Mouse (Mus musculus): ENCODE data around the gene Slc12a6. TPM values are rescaled to one million over a fixed set of nuclear protein-coding genes. Genes with fewer than 3 reads are reported as not detected.

Gene Slc12a6
- polyA plus RNA-seq, 1 experiment from 2014 or later, result 4.1 TPM

DNA sequence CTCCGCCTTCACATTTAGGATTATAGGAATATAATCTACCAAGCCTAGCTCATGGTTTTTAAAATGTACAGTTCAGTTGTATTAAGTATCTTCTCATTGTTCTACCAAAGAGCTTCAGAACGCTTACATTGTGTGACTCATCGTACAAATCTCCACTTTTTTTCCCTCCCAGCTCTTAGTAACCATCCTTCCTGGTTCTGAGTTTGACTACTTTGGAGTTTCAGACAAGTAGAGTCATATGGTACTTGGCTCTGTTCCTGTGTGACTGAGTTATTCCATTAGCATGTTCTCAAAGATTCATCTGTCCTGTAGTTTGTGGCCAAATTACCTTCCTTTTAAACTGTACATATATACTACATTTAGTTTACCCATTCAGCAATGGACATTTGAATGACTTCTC is 43.0 kb downstream of the Slc12a6 start:
- Histone ChIP-seq H3K4me3 (ENCODE audit: low read depth, low read length) (no peak overlapping the region), H3K27ac (ENCODE audit: low read depth) (no peak overlapping the region), H3K9me3 (ENCODE audit: low read length) (no peaks in the 10 kb centered on the region), H3K36me3 (replicated peaks; ENCODE audit: insufficient read depth, low read length) (no peaks in the 10 kb centered on the region), H3K4me1 (ENCODE audit: insufficient read depth) (no peaks in the 10 kb centered on the region), H3K4me2 (ENCODE audit: low read depth, low read length) (no peak overlapping the region), H3K9ac (replicated peaks) (no peak overlapping the region), H3K27me3 (ENCODE audit: insufficient read depth, low read length) (no peaks in the 10 kb centered on the region)
- DNase-seq (no peak), ATAC-seq (no peak)
- no peak for TF ChIP-seq CTCF (IDR thresholded peaks at IDR 0.05; ENCODE audit: low read depth)
- no peak for TF ChIP-seq EP300 (IDR thresholded peaks at IDR 0.05; ENCODE audit: low read depth)
- 73% methylated on average over 3 of the region's 3 CpGs for WGBS (ENCODE audit: insufficient replicate concordance)

DNA sequence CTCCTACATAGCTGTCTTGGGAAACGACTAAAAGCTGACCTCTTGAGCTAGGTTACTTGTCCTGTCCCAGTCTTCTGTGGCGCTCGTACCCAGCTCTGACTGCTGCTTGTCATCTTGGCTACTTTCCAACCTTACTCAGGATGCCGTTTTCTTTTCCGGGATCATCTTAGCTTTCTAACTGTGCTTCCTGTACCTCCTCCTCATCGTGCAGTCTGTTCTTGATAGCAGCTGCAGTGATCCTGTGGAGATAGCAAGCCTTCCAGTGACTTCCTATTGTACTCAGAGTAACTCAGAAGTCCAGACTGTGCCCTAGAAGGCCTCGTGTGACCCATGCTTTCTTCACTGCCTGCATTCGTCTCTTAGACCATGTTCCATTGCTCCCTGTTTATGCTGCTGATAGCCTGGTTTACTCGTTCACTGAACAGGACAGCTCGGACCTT is 43.6 kb downstream of the Slc12a6 start:
- H3K9ac ChIP-seq (replicated peaks), result no peak overlapping the region
- WGBS (ENCODE audit: insufficient replicate concordance), result 36% methylated on average over 10 of the region's 10 CpGs

GRCm38 (mm10) chr2:112315638-112316037 is 50.0 kb downstream of the Slc12a6 start:
- Histone ChIP-seq H3K9me3 (ENCODE audit: low read length) (no peaks in the 10 kb centered on the region), H3K4me1 (ENCODE audit: insufficient read depth) (no peaks in the 10 kb centered on the region), H3K4me3 (ENCODE audit: low read depth, low read length) (no peak overlapping the region), H3K27me3 (ENCODE audit: insufficient read depth, low read length) (no peaks in the 10 kb centered on the region), H3K27ac (ENCODE audit: low read depth) (no peak overlapping the region), H3K36me3 (replicated peaks; ENCODE audit: insufficient read depth, low read length) (no peaks in the 10 kb centered on the region; the same call in 1 of the 2 replicates), H3K9ac (replicated peaks) (no peak overlapping the region), H3K4me2 (ENCODE audit: low read depth, low read length) (no peak overlapping the region)
- no peak for ATAC-seq
- WGBS (ENCODE audit: insufficient replicate concordance), result 87% methylated on average over 7 of the region's 7 CpGs
- no peak for DNase-seq
- TF ChIP-seq EP300 (IDR thresholded peaks at IDR 0.05; ENCODE audit: low read depth) (no peak), CTCF (IDR thresholded peaks at IDR 0.05; ENCODE audit: low read depth) (no peak)

More for the DNA sequence above, 43.6 kb downstream of the Slc12a6 start:
- Histone ChIP-seq H3K36me3 (replicated peaks; ENCODE audit: insufficient read depth, low read length) (no peaks in the 10 kb centered on the region), H3K4me1 (ENCODE audit: insufficient read depth) (no peaks in the 10 kb centered on the region), H3K27ac (ENCODE audit: low read depth) (no peak overlapping the region), H3K27me3 (ENCODE audit: insufficient read depth, low read length) (no peaks in the 10 kb centered on the region), H3K9me3 (ENCODE audit: low read length) (no peaks in the 10 kb centered on the region), H3K4me2 (ENCODE audit: low read depth, low read length) (no peak overlapping the region), H3K4me3 (ENCODE audit: low read depth, low read length) (no peak overlapping the region)
- no peak for TF ChIP-seq CTCF (IDR thresholded peaks at IDR 0.05; ENCODE audit: low read depth)
- no peak for TF ChIP-seq EP300 (IDR thresholded peaks at IDR 0.05; ENCODE audit: low read depth)
- DNase-seq (no peak), ATAC-seq (peak; percentile 47)

- 86% methylated on average over 2 of the region's 2 CpGs for WGBS (ENCODE audit: insufficient replicate concordance)
- DNase-seq, result no peak
- H3K27me3 ChIP-seq (ENCODE audit: insufficient read depth, low read length), result no peaks in the 10 kb centered on the region
- ATAC-seq, result no peak
- H3K4me2 ChIP-seq (ENCODE audit: low read depth, low read length), result no peak overlapping the region
- TF ChIP-seq CTCF (IDR thresholded peaks at IDR 0.05; ENCODE audit: low read depth) (no peak), EP300 (IDR thresholded peaks at IDR 0.05; ENCODE audit: low read depth) (no peak)
- H3K9ac ChIP-seq (replicated peaks), result no peak overlapping the region
- no peaks in the 10 kb centered on the region for H3K9me3 ChIP-seq (ENCODE audit: low read length)
- H3K36me3 ChIP-seq (replicated peaks; ENCODE audit: insufficient read depth, low read length), result no peaks in the 10 kb centered on the region; the same call in 1 of the 2 replicates
- no peaks in the 10 kb centered on the region for H3K4me1 ChIP-seq (ENCODE audit: insufficient read depth)
- no peak overlapping the region for H3K27ac ChIP-seq (ENCODE audit: low read depth)
- H3K4me3 ChIP-seq (ENCODE audit: low read depth, low read length), result no peak overlapping the region
Observed at GRCm38 (mm10) chr2:112318227-112318626, 52.6 kb downstream of the Slc12a6 start.

DNA sequence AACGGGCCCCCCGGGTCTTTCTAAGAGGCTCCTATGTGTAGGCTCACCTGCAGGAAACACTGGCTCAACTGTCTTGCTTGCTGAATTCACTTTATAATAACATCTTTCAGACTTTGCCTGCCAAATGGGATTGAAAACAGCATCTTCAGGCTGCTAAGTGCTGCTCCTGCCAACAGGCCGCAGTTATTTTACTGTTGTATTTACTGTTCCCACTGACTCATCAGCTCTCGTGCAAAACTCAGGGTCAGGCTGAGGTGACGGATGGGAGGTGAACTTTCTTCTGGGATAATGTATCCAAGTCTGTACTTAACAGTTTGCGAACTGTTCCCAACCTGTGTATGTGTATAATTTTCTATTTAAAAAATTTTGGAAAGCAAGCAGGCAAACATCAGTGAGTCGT is 53.3 kb downstream of the Slc12a6 start:
- H3K4me1 ChIP-seq (ENCODE audit: insufficient read depth), result no peaks in the 10 kb centered on the region
- no peak overlapping the region for H3K4me2 ChIP-seq (ENCODE audit: low read depth, low read length)
- no peaks in the 10 kb centered on the region for H3K27me3 ChIP-seq (ENCODE audit: insufficient read depth, low read length)
- no peak for TF ChIP-seq EP300 (IDR thresholded peaks at IDR 0.05; ENCODE audit: low read depth)
- TF ChIP-seq CTCF (IDR thresholded peaks at IDR 0.05; ENCODE audit: low read depth), result no peak
- no peaks in the 10 kb centered on the region for H3K9me3 ChIP-seq (ENCODE audit: low read length)
- no peak overlapping the region for H3K9ac ChIP-seq (replicated peaks)
- H3K27ac ChIP-seq (ENCODE audit: low read depth), result no peak overlapping the region
- no peaks in the 10 kb centered on the region; the same call in 1 of the 2 replicates for H3K36me3 ChIP-seq (replicated peaks; ENCODE audit: insufficient read depth, low read length)
- H3K4me3 ChIP-seq (ENCODE audit: low read depth, low read length), result no peak overlapping the region
- WGBS (ENCODE audit: insufficient replicate concordance), result 78% methylated on average over 7 of the region's 7 CpGs
- DNase-seq (no peak), ATAC-seq (no peak)

DNA sequence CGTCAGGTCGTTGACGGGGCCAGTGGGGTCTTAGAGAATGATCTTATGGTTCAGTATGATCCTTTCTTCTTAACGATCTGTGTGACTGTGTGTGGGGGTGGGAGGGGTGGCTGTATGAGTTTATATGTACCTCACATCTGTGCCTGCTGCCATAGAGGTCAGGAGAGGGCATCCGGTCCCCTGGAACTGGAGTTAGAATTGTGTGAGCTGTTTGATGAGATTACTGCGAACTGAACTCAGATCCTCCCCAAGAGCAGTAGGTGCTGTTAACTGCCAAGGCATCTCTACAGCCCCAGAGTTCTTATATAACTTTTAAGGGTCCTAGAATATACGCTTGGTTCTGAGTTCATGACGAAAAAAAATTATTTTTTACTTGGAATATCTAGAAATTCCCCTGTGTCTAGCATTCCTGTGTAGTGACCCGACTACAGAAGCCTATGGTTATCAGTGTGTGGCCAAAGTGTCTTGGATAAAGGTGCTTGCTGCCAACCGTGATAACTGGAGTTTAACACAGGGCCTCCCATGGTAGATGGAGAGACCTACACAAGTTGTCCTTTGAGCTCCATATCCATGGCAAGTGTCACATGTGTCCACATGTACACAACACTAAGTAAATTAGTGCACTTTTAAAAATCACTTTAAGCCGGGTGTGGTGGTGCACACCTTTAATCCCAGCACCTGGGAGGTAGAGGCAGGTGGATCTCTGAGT is 62.6 kb downstream of the Slc12a6 start:
- H3K4me3 ChIP-seq (ENCODE audit: low read depth, low read length), result no peak overlapping the region
- no peaks in the 10 kb centered on the region for H3K9me3 ChIP-seq (ENCODE audit: low read length)
- no peak overlapping the region for H3K27ac ChIP-seq (ENCODE audit: low read depth)
- ATAC-seq (peak; percentile 23; the same call in 1 of the 2 replicates), DNase-seq (no peak)
- no peak overlapping the region for H3K9ac ChIP-seq (replicated peaks)
- peaks cover 3% of the 10 kb centered on the region for H3K4me1 ChIP-seq (ENCODE audit: insufficient read depth)
- no peaks in the 10 kb centered on the region for H3K27me3 ChIP-seq (ENCODE audit: insufficient read depth, low read length)
- no peak overlapping the region for H3K4me2 ChIP-seq (ENCODE audit: low read depth, low read length)
- H3K36me3 ChIP-seq (replicated peaks; ENCODE audit: insufficient read depth, low read length), result 0 out of 2 replicates have a peak, but pooled peaks cover 3% of the 10 kb centered on the region
- WGBS (ENCODE audit: insufficient replicate concordance), result 76% methylated on average over 11 of the region's 11 CpGs
- TF ChIP-seq EP300 (IDR thresholded peaks at IDR 0.05; ENCODE audit: low read depth), result no peak
- TF ChIP-seq CTCF (IDR thresholded peaks at IDR 0.05; ENCODE audit: low read depth), result no peak
